Mouse (Mus musculus) kidney, adult 2 months (tissue): ENCODE measurements at regions not wholly inside any gene's neighbourhood (a gene's known extent, or its start where the extent isn't known, plus 50 kb on each side); places are given as distances from the start of the nearest gene placed in this dataset.

ENCODE experiments used
- CTCF ChIP-seq: fragments of 200-500 bp; conservative IDR thresholded peaks from 2 replicates; pipeline ENCODE4 v1.5.1; 2011; ENCODE audit warnings: low read depth, mild to moderate bottlenecking, control low read depth, low read length, moderate library complexity, mixed read lengths; ENCODE audit not compliant: insufficient read depth, insufficient read length
- POLR2A ChIP-seq: fragments of 200-500 bp; IDR thresholded peaks from one replicate; pipeline ENCODE4 v1.6.1; 2011; ENCODE audit warnings: low read depth, low read length, control low read depth

DNA sequence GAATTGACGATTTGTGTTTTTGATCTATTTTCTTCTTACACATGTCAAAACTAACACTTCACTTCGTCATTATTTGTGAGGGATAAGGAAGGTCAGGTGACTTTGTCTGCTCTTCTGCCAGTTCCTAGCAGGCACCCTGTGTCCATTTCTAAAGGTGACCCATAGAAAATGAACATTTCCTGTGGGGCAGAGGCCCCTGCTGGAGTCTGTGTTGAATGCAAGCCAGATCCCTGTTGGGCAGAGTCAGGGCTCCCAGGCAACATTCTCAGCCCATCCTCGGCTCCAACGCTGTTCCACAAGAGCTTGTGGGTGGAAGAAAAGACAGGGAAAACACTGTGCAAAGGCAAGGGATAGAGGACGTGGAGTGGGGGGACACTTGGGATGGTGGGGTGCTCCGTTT, 321.2 kb upstream of the Gm5148 start:
- TF ChIP-seq POLR2A (no peak), CTCF (no peak)
